In genomic region chr6:50244126-50244525, GRCm38 (mm10) we compare ENCODE assay signal across 24 mouse cellular contexts.
"Had no signal": no experiment of that assay in that cellular context is flagged by ENCODE, and none has a peak within 500 bp of the region (broad histone marks: within the 10 kb centered on the region; RNA-seq: fewer than 3 reads in every experiment).

No protein-coding gene starts in this region.

- ATAC-seq: midbrain, embryonic 16.5 days had no signal

- H3K27me3 ChIP-seq: kidney, embryonic 15.5 days; limb, embryonic 12.5 days; limb, embryonic 15.5 days; liver, embryonic 15.5 days; lung, embryonic 15.5 days; megakaryocyte, embryonic 14.5 days; midbrain, embryonic 12.5 days; neural tube, embryonic 13.5 days; stomach, embryonic 15.5 days had no signal

- H3K9me3 ChIP-seq: kidney, embryonic 15.5 days; limb, embryonic 12.5 days; limb, embryonic 15.5 days; liver, embryonic 15.5 days; lung, embryonic 15.5 days; megakaryocyte, embryonic 14.5 days; midbrain, embryonic 12.5 days; neural tube, embryonic 13.5 days; stomach, embryonic 15.5 days had no signal

- H3K27ac ChIP-seq: kidney, embryonic 15.5 days; limb, embryonic 12.5 days; limb, embryonic 15.5 days; liver, embryonic 15.5 days; lung, embryonic 15.5 days; midbrain, embryonic 12.5 days; neural tube, embryonic 13.5 days; stomach, embryonic 15.5 days had no signal

- H3K4me2 ChIP-seq: kidney, embryonic 15.5 days; limb, embryonic 12.5 days; limb, embryonic 15.5 days; liver, embryonic 11.5 days; liver, embryonic 15.5 days; lung, embryonic 15.5 days; midbrain, embryonic 12.5 days; neural tube, embryonic 13.5 days; stomach, embryonic 15.5 days had no signal

- H3K36me3 ChIP-seq: kidney, embryonic 15.5 days; limb, embryonic 12.5 days; limb, embryonic 15.5 days; liver, embryonic 15.5 days; lung, embryonic 15.5 days; midbrain, embryonic 12.5 days; stomach, embryonic 15.5 days had no signal

- DNase-seq: kidney, adult 11 months; kidney, adult 8-10 months; kidney, postnatal 10 days; kidney, postnatal 36 days; layer of hippocampus, postnatal 36 days; left cerebral cortex, postnatal 4 days; lung, adult 18-20 months; lung, postnatal 10 days; lung, postnatal 36 days; retina, postnatal 1 day; spleen, adult 18-20 months; thymus, postnatal 25 days had no signal

- H3K4me3 ChIP-seq: kidney, embryonic 15.5 days; limb, embryonic 12.5 days; limb, embryonic 15.5 days; liver, embryonic 15.5 days; lung, embryonic 15.5 days; midbrain, embryonic 12.5 days; myocyte; neural tube, embryonic 13.5 days; stomach, embryonic 15.5 days had no signal

- H3K4me1 ChIP-seq: kidney, embryonic 15.5 days; limb, embryonic 12.5 days; limb, embryonic 15.5 days; lung, embryonic 15.5 days; midbrain, embryonic 12.5 days; stomach, embryonic 15.5 days had no signal

- H3K9ac ChIP-seq: kidney, embryonic 15.5 days; limb, embryonic 12.5 days; limb, embryonic 15.5 days; liver, embryonic 15.5 days; lung, embryonic 15.5 days; midbrain, embryonic 12.5 days; neural tube, embryonic 13.5 days; stomach, embryonic 15.5 days had no signal
